ENCODE assay signal across 9 mouse cellular contexts in the genomic region with DNA sequence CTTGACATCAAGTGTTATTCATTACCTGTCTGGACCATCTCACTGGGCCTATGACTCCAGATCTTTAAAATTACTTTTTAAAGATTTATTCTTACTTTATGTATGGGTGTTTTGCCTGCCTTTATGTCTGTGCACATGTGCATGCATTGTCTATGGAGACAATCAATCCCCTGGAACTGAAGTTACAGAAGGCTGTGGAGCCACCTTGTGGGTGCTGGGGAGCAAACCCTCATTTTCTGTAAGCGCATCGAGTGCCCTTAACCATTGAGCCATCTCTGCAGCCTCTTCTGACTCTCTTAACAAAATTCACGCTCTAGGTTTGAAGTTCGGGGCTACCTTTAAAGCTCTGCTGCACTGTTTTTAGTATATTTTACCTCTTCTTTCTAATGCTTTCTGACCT. TPM values are rescaled to one million over a fixed set of nuclear protein-coding genes. Genes with fewer than 3 reads are reported as not detected.
DNase-seq lines count a peak whose midpoint lies in the region; ATAC-seq and TF ChIP-seq lines count a peak whose summit lies in the region.
"Had no signal": no experiment of that assay in that cellular context is flagged by ENCODE, and none has a peak within 500 bp of the region (broad histone marks: within the 10 kb centered on the region; RNA-seq: fewer than 3 reads in every experiment).

No protein-coding gene starts in this region.

- no peak for ATAC-seq in hindbrain, embryonic 16.5 days

- no peaks in the 10 kb centered on the region for H3K4me1 ChIP-seq in hindbrain, embryonic 16.5 days (ENCODE audit: control insufficient read depth, insufficient read depth, low read depth, low read length)

- H3K9me3 ChIP-seq in hindbrain, embryonic 16.5 days (ENCODE audit: control insufficient read depth, low read length): no peaks in the 10 kb centered on the region

- H3K4me3 ChIP-seq in layer of hippocampus, adult 2 months: no peak overlapping the region
- no peak overlapping the region for H3K4me3 ChIP-seq in hindbrain, embryonic 16.5 days (ENCODE audit: low read length)

- no peaks in the 10 kb centered on the region for H3K27me3 ChIP-seq in hindbrain, embryonic 16.5 days (replicated peaks; ENCODE audit: control insufficient read depth, insufficient read depth, low read length)

- H3K9ac ChIP-seq in hindbrain, embryonic 16.5 days (ENCODE audit: low read depth, low read length): no peak overlapping the region

- peaks cover 19% of the 10 kb centered on the region for H3K36me3 ChIP-seq in hindbrain, embryonic 16.5 days (ENCODE audit: control insufficient read depth, insufficient read depth, low read length)

- H3K27ac ChIP-seq in layer of hippocampus, adult 2 months: no peak overlapping the region
- H3K27ac ChIP-seq in hindbrain, embryonic 16.5 days (ENCODE audit: low read depth, low read length): no peak overlapping the region

- H3K4me2 ChIP-seq in hindbrain, embryonic 16.5 days (ENCODE audit: low read length): no peak overlapping the region

- 67% methylated on average over 4 of the region's 4 CpGs for WGBS in hindbrain, embryonic 16.5 days

- peak; percentile 57 for TF ChIP-seq CTCF in layer of hippocampus, adult 2 months (conservative IDR thresholded peaks at IDR 0.05)

- DNase-seq in layer of hippocampus, adult 2 months (ENCODE audit: low spot score in 2 of 2): no peak
- DNase-seq in layer of hippocampus, adult 11-12 months (ENCODE audit: low spot score): no peak
- peak; percentile 66 for DNase-seq in 416B (ENCODE audit: low read depth)
- DNase-seq in CD4-positive helper T cell, adult 2 months (ENCODE audit: low read depth, low spot score): peak; percentile 26
- DNase-seq in embryo, embryonic 10.5 days (ENCODE audit: low spot score): peak; percentile 34
- DNase-seq in right cerebral cortex, postnatal 36 days (ENCODE audit: low spot score in 2 of 2): no peak
- DNase-seq: kidney, adult 9 months; lung, adult 2 months had no signal

RNA-seq across cellular contexts. Expression of a gene that starts 14.3 kb away (rescaled TPM):
- 10 to 100 TPM; 31.7 to 34.0 TPM for total RNA-seq in layer of hippocampus, adult 2 months (2021)
- 40.4 and 40.8 TPM in 2 replicates for polyA plus RNA-seq in hindbrain, embryonic 16.5 days (2015; fragmentation: Nextera tagmentation; extraction: Ambion mirVana)

RNA-seq across cellular contexts. Expression of a gene that starts 48.3 kb away (rescaled TPM):
- total RNA-seq in layer of hippocampus, adult 2 months (2021): 100 to 1,000 TPM; 125 to 135 TPM
- polyA plus RNA-seq in hindbrain, embryonic 16.5 days (2015; fragmentation: Nextera tagmentation; extraction: Ambion mirVana): 103 and 108 TPM in 2 replicates

Comparison
In these comparisons a context has a peak if more than half of its experiments do, and no peak if none do; other contexts are left out.
1. DNase-seq: peak in 416B (single experiment), CD4-positive helper T cell, adult 2 months (single experiment) and embryo, embryonic 10.5 days (single experiment); none in layer of hippocampus, adult 2 months (0 of 2), layer of hippocampus, adult 11-12 months (single experiment) and right cerebral cortex, postnatal 36 days (0 of 2).